Mouse (Mus musculus) neural tube, embryonic 14.5 days (tissue): ENCODE measurements around the gene Mycl. TPM values are rescaled to one million over a fixed set of nuclear protein-coding genes. Genes with fewer than 3 reads are reported as not detected.
"Not testable (repeated sequence)": the region's sequence is repeated elsewhere in the genome, so short reads cannot be mapped to it uniquely, and the experiment has no call there.

ENCODE experiments used
- ATAC-seq: fragments of 200-750 bp; cut with Nextera tagmentation; 2 replicates; pipeline ENCODE4 v1.8.0; 2017; ENCODE audit warnings: low read depth, mild to moderate bottlenecking, moderate TSS enrichment, moderate library complexity
- H3K27ac ChIP-seq: fragments of 300-500 bp; sonication (generic); 2 replicates; pipeline ENCODE4 v1.5.1; 2014; ENCODE audit warnings: low read depth, mild to moderate bottlenecking, control low read depth, low read length, moderate library complexity, mixed read lengths
- H3K27me3 ChIP-seq: fragments of 300-500 bp; sonication (generic); 2 replicates; pipeline ENCODE4 v1.6.1; 2014; ENCODE audit warnings: low read length; ENCODE audit not compliant: control insufficient read depth, insufficient read depth
- H3K36me3 ChIP-seq: fragments of 300-500 bp; sonication (generic); 2 replicates; pipeline ENCODE4 v1.6.1; 2014; ENCODE audit warnings: low read length, mixed read lengths; ENCODE audit not compliant: control insufficient read depth, insufficient read depth
- H3K4me1 ChIP-seq: fragments of 300-500 bp; sonication (generic); 2 replicates; pipeline ENCODE4 v1.6.1; 2014; ENCODE audit warnings: low read length; ENCODE audit not compliant: control insufficient read depth, insufficient read depth
- H3K4me2 ChIP-seq: fragments of 300-500 bp; sonication (generic); 2 replicates; pipeline ENCODE4 v1.6.1; 2014; ENCODE audit warnings: mild to moderate bottlenecking, low read depth, low read length, control low read depth
- H3K4me3 ChIP-seq: fragments of 300-500 bp; sonication (generic); 2 replicates; pipeline ENCODE4 v1.5.1; 2014; ENCODE audit warnings: low read depth, low read length, control low read depth, mixed read lengths
- H3K9ac ChIP-seq: fragments of 300-500 bp; sonication (generic); replicated peaks from 2 replicates; pipeline ENCODE4 v1.6.1; 2014; ENCODE audit warnings: low read depth, mild to moderate bottlenecking, control low read depth, low read length, mixed read lengths
- H3K9me3 ChIP-seq: fragments of 300-500 bp; sonication (generic); 2 replicates; pipeline ENCODE4 v1.6.1; 2016; ENCODE audit warnings: low read length; ENCODE audit not compliant: control insufficient read depth
- WGBS: fragments of 180-500 bp; shearing (Covaris S2); extraction: QIAGEN DNeasy Blood & Tissue Kit; methylation state at CpG from one replicate; pipeline ENCODE4 v1.1.7; 2014; 5-methylcytosine and 5-hydroxymethylcytosine counted together
- polyA plus RNA-seq: library from polyadenylated mRNA; unstranded; fragments of >200 nt; fragmentation: Nextera tagmentation; extraction: Ambion mirVana; gene quantifications from 2 replicates; pipeline ENCODE4 v1.2.1, GENCODE M21; 2014

Gene Mycl
- polyA plus RNA-seq, 1 experiment from 2014 or later, result 60.9 TPM

DNA sequence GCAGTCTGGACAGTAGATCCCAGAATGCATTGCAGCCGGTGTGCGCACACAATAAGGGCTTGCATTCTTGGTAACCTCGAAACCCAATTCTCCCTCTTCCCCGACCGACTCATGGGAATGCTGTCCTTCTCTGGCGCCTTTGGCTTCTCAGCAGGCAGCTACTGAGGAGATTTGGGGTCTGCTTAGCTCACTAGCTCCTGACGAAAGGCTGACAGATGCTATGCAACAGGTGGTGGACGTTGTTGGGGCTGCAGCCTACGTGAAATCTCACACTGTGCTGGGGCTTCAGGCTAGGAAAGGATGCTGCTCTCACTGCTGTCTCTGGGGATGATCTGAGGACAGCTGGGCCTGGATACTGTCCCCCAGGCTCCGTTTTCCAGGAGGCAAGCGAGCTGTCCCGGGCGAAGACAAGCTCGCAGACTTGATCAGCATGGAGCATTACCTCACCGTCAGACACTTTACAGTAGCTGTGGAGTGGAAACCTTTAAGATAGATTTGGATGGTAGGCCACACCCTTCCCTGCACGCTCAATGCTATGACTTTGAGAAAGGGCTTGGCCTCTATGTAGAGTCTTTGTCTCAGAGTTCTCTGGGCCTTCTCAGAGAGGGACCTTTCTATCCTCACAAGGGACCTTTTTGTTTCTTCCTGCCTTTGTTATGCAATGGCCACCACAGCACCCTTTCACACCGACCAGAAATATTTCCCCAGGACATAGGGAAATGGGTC lies 5.3 kb downstream of the Mycl start:
- H3K27ac ChIP-seq, result no peak overlapping the region; the same call in 1 of the 2 replicates
- no peaks in the 10 kb centered on the region for H3K9me3 ChIP-seq
- WGBS, result 25% methylated on average over 17 of the region's 17 CpGs
- H3K36me3 ChIP-seq, result peaks cover 13% of the 10 kb centered on the region; the same call in 1 of the 2 replicates
- H3K27me3 ChIP-seq, result no peaks in the 10 kb centered on the region
- no peak for ATAC-seq
- peaks cover 24% of the 10 kb centered on the region for H3K4me1 ChIP-seq
- no peak overlapping the region for H3K4me3 ChIP-seq
- no peak overlapping the region for H3K9ac ChIP-seq
- peak overlapping the region; percentile 85; the same call in 1 of the 2 replicates for H3K4me2 ChIP-seq

DNA sequence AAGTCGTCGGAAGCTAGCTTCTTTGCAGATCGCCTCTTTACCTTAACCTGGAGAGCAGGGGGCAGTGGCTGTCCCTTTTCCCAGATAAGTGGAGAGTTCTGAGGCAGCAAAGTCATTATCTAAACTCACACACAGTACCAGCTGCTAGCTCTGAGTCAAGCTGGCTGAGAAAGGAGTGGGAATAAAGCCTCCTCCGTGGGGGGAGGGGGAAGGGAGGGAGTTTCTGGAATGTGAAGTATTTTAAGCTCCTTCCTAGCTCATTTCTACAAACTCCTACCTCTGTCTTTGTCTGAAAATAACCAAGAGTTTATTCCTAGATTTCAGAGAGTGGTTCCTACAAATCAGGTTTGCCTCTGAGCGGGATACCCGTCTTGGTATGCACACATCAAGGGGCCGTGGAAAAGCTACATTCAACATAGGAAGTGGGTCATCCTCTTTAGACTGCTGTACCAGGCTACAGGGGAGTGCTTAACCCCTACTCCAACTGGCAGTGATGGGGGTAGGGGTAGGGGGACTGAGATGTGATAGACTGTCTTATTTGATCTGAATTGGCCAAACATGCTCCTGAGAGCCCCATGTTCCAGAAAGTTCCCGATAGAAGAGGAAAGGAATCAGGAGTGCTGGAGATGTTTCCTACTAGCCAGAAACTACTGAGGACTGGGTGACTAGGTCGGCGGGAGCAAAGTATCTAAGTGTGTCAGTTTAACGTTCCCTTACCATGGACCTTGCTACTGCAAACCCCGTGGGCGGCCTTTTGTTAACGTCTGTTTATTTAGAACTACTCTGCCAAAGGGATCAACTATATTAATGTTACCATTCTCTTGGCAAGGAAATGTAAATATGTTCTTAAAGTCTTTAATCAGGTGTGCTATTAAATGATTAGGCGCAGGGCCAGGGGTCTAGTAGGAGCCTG lies 9.9 kb downstream of the Mycl start:
- Histone ChIP-seq H3K4me2 (no peak overlapping the region), H3K4me1 (peaks cover 12% of the 10 kb centered on the region), H3K36me3 (peaks cover 13% of the 10 kb centered on the region; the same call in 1 of the 2 replicates), H3K27ac (no peak overlapping the region), H3K9me3 (no peaks in the 10 kb centered on the region), H3K9ac (no peak overlapping the region), H3K4me3 (no peak overlapping the region), H3K27me3 (no peaks in the 10 kb centered on the region)
- no peak for ATAC-seq
- WGBS, result 52% methylated on average over 15 of the region's 15 CpGs

DNA sequence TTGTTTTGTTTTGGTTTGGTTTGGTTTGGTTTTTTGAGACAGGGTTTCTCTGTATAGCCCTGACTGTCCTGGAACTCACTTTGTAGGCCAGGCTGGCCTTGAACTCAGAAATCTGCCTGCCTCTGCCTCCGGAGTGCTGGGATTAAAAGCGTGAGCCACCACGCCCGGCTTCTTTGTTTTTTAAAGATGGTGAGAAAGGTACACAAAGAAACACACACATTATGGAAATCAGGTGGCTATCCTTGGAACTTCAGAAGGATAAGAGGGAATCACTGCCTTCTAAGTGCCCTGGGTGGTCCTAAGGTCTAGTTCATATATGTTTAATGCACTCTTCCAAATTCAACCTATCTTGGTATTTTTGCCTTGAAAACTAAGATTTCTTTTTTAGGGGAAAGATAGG lies 17.0 kb downstream of the Mycl start:
- H3K9ac ChIP-seq, H3K4me2 ChIP-seq, H3K27me3 ChIP-seq, ATAC-seq, H3K9me3 ChIP-seq, H3K4me3 ChIP-seq, H3K36me3 ChIP-seq: not testable (repeated sequence)
- H3K4me1 ChIP-seq, result peaks cover 28% of the 10 kb centered on the region
- 82% methylated on average over 4 of the region's 4 CpGs for WGBS
- H3K27ac ChIP-seq, result peak overlapping the region; percentile 90

DNA sequence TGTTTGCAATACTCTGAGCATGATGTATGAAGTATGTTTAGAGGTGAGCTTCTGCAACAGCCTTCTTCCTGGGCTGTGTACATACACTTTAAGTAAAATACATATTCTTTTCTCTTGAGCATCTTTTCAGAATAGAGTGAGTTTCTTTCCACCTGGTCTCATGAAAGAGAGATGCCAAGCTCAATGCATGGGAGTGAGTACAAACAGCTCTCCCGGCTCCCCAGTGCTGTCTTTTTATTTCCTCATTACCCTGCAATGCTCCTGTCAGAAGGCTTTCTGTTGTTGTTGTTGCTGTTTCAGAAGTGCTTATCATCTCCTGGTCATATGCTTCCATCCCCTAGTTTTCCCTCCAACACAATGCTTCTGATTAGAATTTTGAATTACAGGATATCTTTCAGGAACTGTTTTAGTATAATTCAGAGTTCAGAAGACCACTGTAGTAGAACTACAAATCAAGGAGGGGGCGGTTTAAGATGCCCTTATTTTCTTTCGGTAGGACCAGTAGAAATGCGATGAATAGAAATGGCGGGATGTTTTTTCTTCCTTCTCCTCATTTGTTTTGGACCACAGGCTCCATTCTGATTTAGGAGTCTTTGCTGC lies 18.0 kb downstream of the Mycl start:
- Histone ChIP-seq H3K4me2 (peak overlapping the region; percentile 40), H3K4me1 (peaks cover 38% of the 10 kb centered on the region), H3K4me3 (no peak overlapping the region; the same call in 1 of the 2 replicates), H3K9ac (no peak overlapping the region; the same call in 1 of the 2 replicates), H3K36me3 (no peaks in the 10 kb centered on the region), H3K27ac (peak overlapping the region; percentile 90), H3K27me3 (no peaks in the 10 kb centered on the region), H3K9me3 (no peaks in the 10 kb centered on the region)
- peak; percentile 5; the same call in 1 of the 2 replicates for ATAC-seq
- 20% methylated on average over 5 of the region's 5 CpGs for WGBS

DNA sequence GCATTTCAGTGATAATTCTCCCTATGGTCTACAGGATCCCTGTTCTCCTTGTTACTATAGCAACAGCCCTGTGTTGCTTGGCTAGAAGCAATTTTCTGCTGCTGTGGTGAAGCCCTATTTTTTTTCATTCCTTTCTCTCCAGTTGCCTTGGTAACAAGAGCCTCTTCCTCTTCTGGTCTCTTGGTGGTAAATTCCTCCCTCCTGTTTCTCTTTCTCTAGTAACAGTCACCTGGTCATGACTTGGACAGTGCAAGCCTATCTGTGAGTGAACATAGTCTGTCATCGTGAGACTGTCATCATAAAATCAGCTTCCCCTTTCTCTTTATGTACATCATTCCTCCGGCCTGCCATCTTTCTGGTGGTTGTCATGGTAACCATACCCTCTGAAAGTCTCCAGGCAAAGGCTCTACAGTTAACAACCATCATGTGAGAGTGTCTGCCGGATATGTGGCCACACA lies 18.5 kb downstream of the Mycl start:
- Histone ChIP-seq H3K4me2 (peak overlapping the region; percentile 40), H3K27ac (peak overlapping the region; percentile 90), H3K4me3 (no peak overlapping the region), H3K27me3 (no peaks in the 10 kb centered on the region), H3K9ac (no peak overlapping the region), H3K4me1 (peaks cover 41% of the 10 kb centered on the region), H3K36me3 (no peaks in the 10 kb centered on the region), H3K9me3 (no peaks in the 10 kb centered on the region)
- 12% methylated on average over 3 of the region's 3 CpGs for WGBS
- peak; percentile 83 for ATAC-seq

DNA sequence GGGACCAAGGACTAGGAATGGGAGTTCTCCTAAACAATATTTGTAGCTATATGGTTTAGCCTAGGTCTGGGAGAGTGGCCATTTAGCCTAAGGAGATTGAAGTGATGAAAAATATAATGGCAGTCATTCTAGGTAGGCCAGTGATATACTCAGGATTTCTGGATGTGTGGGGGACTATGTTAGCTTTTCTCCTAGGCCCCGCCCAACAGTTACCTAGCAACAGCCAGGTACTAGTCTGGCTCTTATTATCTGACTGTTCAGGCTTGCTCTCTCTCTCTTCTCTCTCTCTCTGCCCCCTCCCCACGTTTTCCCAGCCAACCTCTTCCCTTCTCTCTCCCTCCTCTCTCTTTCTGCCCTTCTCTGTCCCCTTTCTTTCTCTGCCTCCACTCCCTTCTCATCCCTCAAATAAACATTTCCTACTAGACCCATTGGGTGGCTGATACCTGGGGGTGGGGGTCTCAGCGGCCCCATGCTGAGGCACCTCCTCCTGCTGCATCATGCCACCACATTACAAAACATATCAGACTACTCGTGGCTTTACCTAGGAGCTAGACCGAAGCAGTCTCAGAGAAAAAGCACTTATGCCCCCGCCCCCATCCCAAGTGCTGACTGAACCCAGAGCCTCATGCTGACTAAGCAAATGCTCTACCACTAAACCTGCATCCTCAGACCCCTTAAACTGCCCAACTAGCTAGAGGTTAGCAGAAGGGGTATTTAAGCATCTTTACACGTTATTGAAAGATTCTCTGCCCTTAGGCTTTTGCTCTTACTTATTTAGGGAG lies 19.2 kb downstream of the Mycl start:
- ATAC-seq, result peak; percentile 49
- H3K4me1 ChIP-seq, result peaks cover 44% of the 10 kb centered on the region
- peak overlapping the region; percentile 40; the same call in 1 of the 2 replicates for H3K4me2 ChIP-seq

DNA sequence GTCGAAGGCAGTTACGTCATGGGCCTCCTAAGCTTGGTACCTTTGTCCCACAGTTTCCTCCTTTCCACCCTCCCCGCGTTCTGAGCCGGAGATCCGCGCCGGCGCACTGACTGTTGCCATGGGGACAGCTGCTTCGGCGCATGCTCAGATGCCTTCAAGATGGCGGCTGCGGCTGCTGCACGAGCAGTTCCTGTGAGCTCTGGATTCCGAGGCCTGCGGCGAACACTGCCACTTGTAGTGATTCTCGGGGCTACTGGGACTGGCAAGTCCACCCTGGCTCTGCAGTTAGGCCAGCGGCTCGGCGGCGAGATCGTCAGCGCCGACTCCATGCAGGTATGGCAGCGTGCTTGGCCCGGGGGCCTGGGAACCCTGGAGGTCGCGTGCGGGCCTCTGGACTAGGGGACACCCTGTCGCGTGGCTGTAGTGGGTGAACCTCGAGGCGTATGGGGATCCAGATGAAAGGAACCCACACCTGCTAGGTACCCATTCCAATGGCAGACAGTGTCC lies 21.1 kb downstream of the Mycl start, which contains the start of gene Trit1:
Trit1 (plus strand) TSS at position 147 of the 507 bp plus-strand sequence.
- peak within 1 kb of the TSS; percentile 90 for H3K27ac ChIP-seq
- 0% methylated on average over 34 of the region's 34 CpGs for WGBS
- H3K27me3 ChIP-seq, result no peaks in the 10 kb centered on the region
- H3K4me3 ChIP-seq, result peak within 1 kb of the TSS; percentile 76
- peak within 1 kb of the TSS; percentile 82 for H3K9ac ChIP-seq
- H3K36me3 ChIP-seq, result no peaks in the 10 kb centered on the region; the same call in 1 of the 2 replicates
- peak; percentile 87 for ATAC-seq
- H3K9me3 ChIP-seq, result no peaks in the 10 kb centered on the region
- H3K4me2 ChIP-seq, result peak within 1 kb of the TSS; percentile 89
- H3K4me1 ChIP-seq, result peaks cover 47% of the 10 kb centered on the region

More for the DNA sequence above, 19.2 kb downstream of the Mycl start:
- Histone ChIP-seq H3K36me3 (no peaks in the 10 kb centered on the region; the same call in 1 of the 2 replicates), H3K9ac (no peak overlapping the region), H3K27me3 (no peaks in the 10 kb centered on the region), H3K4me3 (no peak overlapping the region), H3K27ac (peak overlapping the region; percentile 90), H3K9me3 (no peaks in the 10 kb centered on the region)
- WGBS, result 20% methylated on average over 7 of the region's 7 CpGs

DNA sequence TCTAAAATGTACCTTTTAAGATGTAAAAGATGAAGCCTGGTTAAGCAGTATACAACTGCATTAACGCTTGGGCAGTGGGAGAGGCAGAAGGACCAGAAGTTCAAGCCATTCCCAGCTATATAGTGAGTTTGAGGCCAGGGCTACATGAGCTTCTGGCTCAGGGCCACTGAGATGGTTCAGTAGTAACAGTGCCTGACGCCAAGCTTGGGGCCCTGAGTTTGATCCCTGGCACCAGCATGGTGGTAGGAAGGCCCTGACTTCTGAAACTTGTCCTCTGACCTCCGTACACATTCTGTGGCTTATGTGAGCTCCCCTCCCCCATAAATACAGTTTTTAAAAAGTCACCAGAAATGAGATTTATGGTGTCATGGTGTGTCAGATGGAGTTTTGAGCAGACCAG lies 26.1 kb downstream of the Mycl start:
- Histone ChIP-seq H3K27ac (no peak overlapping the region), H3K4me1 (peaks cover 22% of the 10 kb centered on the region), H3K36me3 (no peaks in the 10 kb centered on the region; the same call in 1 of the 2 replicates), H3K9ac (no peak overlapping the region), H3K4me2 (no peak overlapping the region), H3K4me3 (no peak overlapping the region), H3K27me3 (no peaks in the 10 kb centered on the region), H3K9me3 (no peaks in the 10 kb centered on the region)
- no peak for ATAC-seq
- 96% methylated on average over 3 of the region's 3 CpGs for WGBS
